ENCODE assay signal across 24 mouse cellular contexts in genomic region chr12:116567170-116567569, GRCm38 (mm10).
"Had no signal": no experiment of that assay in that cellular context is flagged by ENCODE, and none has a peak within 500 bp of the region (broad histone marks: within the 10 kb centered on the region; RNA-seq: fewer than 3 reads in every experiment).

No protein-coding gene starts in this region.

- ATAC-seq: inflammation-experienced regulatory T-cells, adult 6 months; intestine, embryonic 15.5 days; intestine, postnatal 0 days had no signal

- H3K4me2 ChIP-seq: heart, embryonic 12.5 days; hindbrain, embryonic 12.5 days; hindbrain, embryonic 14.5 days; intestine, embryonic 15.5 days; kidney, embryonic 15.5 days; limb, embryonic 12.5 days; liver, embryonic 11.5 days; liver, embryonic 13.5 days had no signal

- H3K9me3 ChIP-seq: heart, embryonic 10.5 days; heart, embryonic 12.5 days; hindbrain, embryonic 10.5 days; hindbrain, embryonic 12.5 days; intestine, embryonic 15.5 days; kidney, embryonic 15.5 days; limb, embryonic 10.5 days; limb, embryonic 12.5 days; liver, embryonic 13.5 days had no signal

- DNase-seq: gastrocnemius, postnatal 14 days; gastrocnemius, postnatal 36 days; heart, postnatal 10 days; heart, postnatal 4 days; kidney, adult 18-20 months; kidney, adult 8-10 months; kidney, postnatal 10 days; kidney, postnatal 25 days; kidney, postnatal 4 days; liver; liver, embryonic 13.5 days had no signal

- H3K36me3 ChIP-seq: heart, embryonic 10.5 days; heart, embryonic 12.5 days; hindbrain, embryonic 10.5 days; hindbrain, embryonic 12.5 days; intestine, embryonic 15.5 days; kidney, embryonic 15.5 days; limb, embryonic 10.5 days; limb, embryonic 12.5 days; liver, embryonic 13.5 days had no signal

- H3K4me1 ChIP-seq: heart, embryonic 10.5 days; heart, embryonic 12.5 days; hindbrain, embryonic 10.5 days; hindbrain, embryonic 12.5 days; intestine, embryonic 15.5 days; kidney, embryonic 15.5 days; limb, embryonic 10.5 days; limb, embryonic 12.5 days; liver, embryonic 13.5 days had no signal

- H3K4me3 ChIP-seq: heart, embryonic 10.5 days; heart, embryonic 12.5 days; hindbrain, embryonic 10.5 days; hindbrain, embryonic 12.5 days; intestine, embryonic 15.5 days; kidney, embryonic 15.5 days; layer of hippocampus, adult 2 months; limb, embryonic 10.5 days; limb, embryonic 12.5 days; liver, embryonic 13.5 days had no signal

- H3K27ac ChIP-seq: heart, embryonic 10.5 days; hindbrain, embryonic 10.5 days; hindbrain, embryonic 12.5 days; hindbrain, embryonic 14.5 days; intestine, embryonic 15.5 days; kidney, embryonic 15.5 days; layer of hippocampus, adult 2 months; limb, embryonic 10.5 days; limb, embryonic 12.5 days; liver, embryonic 13.5 days had no signal

- H3K9ac ChIP-seq: heart, embryonic 12.5 days; hindbrain, embryonic 12.5 days; hindbrain, embryonic 14.5 days; intestine, embryonic 15.5 days; kidney, embryonic 15.5 days; limb, embryonic 12.5 days; liver, embryonic 13.5 days had no signal

- H3K27me3 ChIP-seq: heart, embryonic 12.5 days; hindbrain, embryonic 12.5 days; intestine, embryonic 15.5 days; kidney, embryonic 15.5 days; limb, embryonic 12.5 days; liver, embryonic 13.5 days had no signal
